Mouse (Mus musculus) liver (tissue): ENCODE results near the gene S100a4.

ENCODE experiments used
- DNase-seq: peaks from one replicate; pipeline ENCODE4 v3.0.0-alpha.2; 2020; ENCODE audit warnings: mixed read lengths

The S100a4 gene

DNA sequence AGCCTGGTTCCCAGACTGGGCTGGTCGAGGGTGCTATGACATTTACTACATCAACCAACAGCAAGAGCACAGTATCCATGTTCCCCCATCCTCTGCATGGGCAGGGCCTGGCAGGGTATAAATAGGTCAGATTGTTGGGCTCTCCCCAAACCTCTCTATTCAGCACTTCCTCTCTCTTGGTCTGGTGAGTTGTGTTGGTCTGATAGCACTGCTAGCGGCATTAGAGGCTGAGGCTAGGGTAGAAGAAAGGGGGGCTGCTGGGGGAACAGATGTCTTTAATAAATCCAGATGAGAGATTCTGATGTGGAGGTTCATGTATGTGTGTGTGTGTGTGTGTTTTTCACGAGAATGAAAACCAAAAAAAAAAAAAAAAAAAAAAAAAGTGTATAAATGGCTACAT is at the start of gene S100a4:
S100a4 (plus strand) TSS at position 149 of the 400 bp plus-strand sequence.
- DNase-seq: no peak

- DNase-seq: no peak
Measured at GRCm38 (mm10) chr3:90555954-90556353, 47.6 kb upstream of the S100a4 start.

DNA sequence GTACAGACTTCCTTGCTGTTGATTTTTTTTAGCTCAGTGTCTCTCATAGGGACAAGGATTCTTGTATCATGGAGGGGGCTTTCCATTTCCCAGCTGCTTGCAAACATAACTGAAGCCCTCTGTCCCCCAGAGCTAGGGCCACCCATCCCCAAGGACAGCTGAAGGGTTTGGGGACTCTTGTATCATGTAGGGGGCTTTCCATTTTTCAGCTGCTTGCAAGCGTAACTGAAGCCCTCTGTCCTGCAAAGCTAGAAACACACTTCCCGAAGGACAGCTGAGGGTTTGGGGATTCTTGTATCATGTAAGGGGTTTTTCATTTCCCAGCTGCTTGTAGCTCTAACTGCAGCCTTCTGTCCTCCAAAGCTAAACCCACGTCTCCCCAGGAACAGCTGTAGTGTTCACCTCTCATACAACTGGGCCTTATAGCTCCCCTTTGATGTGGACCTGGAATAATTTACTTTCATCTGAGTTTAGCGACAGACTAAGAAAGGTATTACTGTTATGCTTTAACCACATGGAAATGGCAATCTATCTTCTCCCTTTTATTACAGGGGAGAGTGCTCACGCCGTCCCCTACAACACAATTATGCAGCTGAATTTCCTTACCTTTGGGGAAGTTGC is 43.5 kb upstream of the S100a4 start, which contains the start of gene S100a3:
S100a3 (plus strand) TSS at position 571 of the 621 bp plus-strand sequence.
- DNase-seq: no peak

- no peak for DNase-seq
Measured at GRCm38 (mm10) chr3:90574691-90575090, 28.9 kb upstream of the S100a4 start.

DNA sequence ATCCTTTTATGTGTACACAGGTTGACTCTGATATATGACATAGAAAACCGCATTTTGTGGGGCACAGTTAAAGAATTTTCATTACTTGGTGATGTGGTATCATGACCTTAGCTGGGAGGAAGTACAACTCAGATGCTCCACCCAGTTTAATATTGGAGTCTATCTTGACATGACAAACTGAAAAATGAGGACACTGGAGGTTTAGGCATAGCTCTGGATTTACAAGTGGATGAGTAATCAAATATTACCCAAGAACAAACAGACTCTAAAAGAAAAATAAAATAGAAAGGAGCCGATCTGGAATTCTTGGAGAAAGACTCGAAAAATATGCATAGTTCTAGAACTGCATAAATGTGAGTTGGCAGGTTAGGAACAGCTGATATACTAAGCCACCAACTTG is 28.3 kb upstream of the S100a4 start:
- DNase-seq: no peak

- no peak for DNase-seq
Measured at GRCm38 (mm10) chr3:90576351-90577001, 27.1 kb upstream of the S100a4 start.

- DNase-seq: no peak
Measured at GRCm38 (mm10) chr3:90579433-90579832, 24.1 kb upstream of the S100a4 start.

GRCm38 (mm10) chr3:90581141-90581540 is 22.4 kb upstream of the S100a4 start:
- DNase-seq: no peak

DNA sequence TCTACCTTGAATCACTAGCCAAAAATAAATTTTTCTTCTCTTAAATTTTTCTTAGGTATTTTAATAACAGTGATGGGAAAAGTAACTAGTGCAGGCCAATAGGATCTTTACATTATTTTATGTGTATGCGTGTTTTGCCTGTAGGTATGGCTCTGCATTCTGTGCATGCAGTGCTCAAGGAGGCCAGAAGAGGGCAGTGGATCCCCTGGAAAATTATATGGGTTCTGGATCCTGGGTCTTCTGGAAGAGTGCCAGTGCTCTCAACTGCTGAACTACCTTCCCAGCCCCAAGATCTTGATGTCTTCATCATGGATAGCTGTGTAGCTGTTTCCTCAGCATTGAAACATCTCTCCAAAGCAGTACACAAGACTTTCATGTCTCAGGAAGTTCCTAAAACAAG is 21.4 kb upstream of the S100a4 start:
- no peak for DNase-seq

DNA sequence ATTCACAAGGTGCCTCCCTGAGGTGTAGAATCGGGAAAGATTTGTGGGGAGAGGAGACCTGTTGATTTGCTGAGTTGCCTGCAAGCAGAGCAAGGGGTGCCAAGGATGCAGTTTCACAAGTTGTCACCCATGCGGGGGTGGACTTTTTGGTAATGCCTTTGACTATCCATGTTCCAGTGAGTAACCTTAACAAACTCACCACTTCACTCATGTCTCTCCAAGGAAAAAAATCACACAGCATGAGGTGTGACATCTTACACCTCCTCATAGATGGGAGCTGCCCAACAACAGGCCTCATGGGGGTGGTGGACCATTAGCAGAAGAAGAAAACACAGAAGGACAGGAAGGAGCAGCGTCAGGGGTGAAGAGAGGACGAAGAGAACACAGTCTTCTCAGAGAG is 21.0 kb upstream of the S100a4 start:
- DNase-seq: no peak

DNA sequence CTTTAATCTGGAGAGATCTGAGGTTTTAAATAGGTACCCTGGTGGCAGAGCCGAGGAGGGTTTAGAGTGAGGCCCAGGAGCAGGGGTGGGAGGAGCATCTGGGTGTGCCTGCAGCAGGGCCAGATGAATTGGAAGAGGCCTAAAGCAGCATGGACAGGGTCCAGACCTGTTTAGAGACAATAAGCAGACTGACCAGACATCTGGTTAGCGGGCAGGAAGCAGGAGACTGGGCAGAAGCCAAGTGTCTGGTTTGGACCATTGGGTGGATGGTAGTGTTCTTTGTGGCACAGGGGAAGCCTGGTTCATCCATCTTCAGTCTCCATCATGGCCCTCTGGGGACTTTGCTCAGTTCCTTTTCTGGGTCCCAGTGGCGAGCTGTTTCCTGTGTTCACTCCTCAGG is 19.7 kb upstream of the S100a4 start:
- no peak for DNase-seq

GRCm38 (mm10) chr3:90585595-90585994 is 18.0 kb upstream of the S100a4 start:
- DNase-seq: peak; percentile 43

GRCm38 (mm10) chr3:90586016-90586643 is 17.4 kb upstream of the S100a4 start:
- no peak for DNase-seq

DNA sequence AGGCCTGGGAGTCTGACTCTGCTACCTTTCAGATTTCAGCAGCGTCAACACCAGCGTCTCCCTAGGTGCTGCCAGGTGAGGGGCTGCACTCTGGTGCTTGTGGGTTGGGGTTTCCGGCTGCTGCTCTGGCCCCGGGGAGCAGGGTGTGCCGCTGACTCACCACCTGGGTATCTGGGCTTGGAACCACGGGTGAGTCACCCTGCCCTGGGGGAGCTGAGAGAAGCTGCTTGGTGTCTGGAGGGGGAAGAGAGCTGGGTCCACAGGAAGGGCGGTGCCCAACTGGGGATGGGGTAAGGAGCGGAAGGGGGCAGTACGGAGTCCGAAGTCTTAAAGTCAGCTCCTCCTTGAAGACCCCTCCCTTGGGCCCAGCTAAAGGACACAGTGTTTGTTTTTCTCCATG is 16.7 kb upstream of the S100a4 start:
- DNase-seq: peak; percentile 43

DNA sequence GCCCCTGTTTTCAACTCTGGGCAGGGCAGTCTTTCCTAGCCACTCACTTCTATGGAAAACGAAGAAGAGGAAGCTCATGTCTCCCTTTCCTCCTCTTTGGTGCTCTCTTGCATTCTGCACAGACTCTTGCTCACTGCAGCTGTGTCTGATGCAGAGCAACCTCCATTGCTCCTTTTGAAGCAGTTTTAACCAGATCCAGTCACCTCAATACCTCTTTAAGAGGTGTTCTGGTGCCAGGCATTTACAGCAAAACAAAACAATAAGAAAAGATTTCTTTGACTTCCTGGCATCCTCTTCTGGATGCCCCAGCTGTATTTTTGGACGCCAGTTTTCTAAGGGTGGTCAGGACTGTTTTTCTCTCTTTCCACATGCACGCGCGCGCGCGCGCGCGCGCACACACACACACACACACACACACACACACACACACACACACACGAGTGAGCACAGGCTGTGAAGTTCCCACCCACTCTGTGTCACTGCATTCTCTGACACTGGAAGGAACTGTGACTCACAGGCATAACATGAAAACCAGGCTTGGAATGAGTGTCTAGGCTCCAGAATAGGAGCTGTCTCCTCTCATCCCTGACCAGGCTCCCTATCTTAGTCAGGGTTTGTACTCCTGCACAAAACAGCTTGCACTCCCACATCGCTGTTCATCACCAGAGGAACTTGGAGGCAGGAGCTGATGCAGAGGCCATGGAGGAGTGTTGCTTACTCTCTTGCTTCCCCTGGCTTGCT is 16.0 kb upstream of the S100a4 start:
- no peak for DNase-seq

DNA sequence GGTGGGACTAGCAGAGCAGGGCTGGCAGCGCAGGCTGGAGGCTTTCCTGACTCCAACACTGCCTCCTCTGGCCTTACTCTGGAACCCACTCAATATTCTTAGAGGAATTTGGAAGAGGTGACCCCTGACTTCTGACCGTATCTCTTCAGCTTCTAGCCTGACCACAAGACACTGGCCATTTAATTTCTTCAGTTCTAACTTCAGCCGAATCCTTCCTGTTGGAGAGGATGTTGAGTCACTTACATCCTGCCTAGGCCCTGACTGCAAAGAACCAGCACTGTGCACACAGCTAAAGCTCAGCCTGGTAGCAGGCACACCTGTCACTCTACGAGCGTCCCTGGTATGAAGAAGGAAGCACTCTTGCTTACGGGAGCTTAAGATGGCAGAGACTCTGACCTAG is 14.2 kb upstream of the S100a4 start:
- no peak for DNase-seq

DNA sequence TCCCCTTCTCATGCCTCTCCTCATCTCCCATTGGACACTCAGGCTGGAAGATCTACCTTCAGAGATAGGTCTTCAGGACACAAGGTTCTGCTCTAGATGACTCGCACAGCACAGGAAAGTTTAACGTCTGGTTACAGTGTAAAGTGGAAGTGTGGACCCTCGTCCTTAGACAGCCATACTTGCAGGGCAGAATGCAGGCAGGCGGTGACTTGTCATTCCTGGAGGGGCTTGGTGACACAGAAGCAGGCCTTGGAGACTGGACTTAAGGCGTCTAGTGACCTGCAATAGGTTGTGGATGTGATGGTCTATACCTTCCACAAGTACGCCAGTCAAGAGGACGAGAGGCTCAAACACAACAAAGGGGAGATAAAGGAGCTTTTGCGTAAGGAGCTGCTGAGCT is 13.6 kb upstream of the S100a4 start, which contains the start of gene S100a2:
S100a2 (plus strand) TSS at position 301 of the 400 bp plus-strand sequence.
- no peak for DNase-seq

DNA sequence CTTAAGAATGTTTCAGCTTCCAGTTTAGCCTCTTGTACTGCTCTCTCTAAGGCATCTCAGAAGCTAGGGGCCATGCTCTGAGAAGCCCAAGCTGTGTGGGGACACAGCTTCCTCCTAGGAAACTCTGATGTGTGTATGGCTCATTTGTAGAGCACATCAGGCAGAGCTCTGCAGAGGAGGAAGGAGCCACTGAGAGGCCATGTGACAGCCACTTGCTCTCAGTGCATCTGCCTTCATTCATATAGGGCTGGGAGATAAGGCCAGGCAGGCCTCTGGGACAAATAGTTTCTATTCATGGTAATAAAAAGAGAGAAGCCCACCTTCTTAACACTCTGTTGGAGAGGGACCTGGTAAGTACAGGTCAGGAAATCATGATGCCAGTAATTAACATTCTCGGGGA is 9.1 kb upstream of the S100a4 start:
- DNase-seq: no peak

DNA sequence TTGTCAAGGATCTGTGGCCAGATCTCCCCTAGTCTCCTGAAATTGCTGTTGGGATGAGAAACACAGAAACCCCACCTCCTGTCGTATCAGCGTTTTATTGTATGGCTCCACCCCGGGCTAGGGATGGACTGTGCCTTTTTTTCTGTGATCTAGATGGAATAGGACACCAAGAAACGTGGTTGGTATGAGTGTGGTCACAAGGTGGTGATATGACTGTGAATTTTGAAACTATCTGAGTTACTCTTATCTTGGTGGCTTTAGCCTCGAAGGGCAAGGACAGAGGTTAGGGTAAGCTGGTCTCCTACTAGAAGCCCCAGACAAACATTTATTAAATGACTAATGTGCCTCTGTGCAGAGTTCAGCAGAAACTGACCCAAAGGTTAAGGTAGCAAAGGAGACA is 8.0 kb upstream of the S100a4 start:
- no peak for DNase-seq

- no peak for DNase-seq
Measured at GRCm38 (mm10) chr3:90596810-90597209, 6.8 kb upstream of the S100a4 start.

- DNase-seq: no peak
Measured at GRCm38 (mm10) chr3:90597736-90598135, 5.8 kb upstream of the S100a4 start.

DNA sequence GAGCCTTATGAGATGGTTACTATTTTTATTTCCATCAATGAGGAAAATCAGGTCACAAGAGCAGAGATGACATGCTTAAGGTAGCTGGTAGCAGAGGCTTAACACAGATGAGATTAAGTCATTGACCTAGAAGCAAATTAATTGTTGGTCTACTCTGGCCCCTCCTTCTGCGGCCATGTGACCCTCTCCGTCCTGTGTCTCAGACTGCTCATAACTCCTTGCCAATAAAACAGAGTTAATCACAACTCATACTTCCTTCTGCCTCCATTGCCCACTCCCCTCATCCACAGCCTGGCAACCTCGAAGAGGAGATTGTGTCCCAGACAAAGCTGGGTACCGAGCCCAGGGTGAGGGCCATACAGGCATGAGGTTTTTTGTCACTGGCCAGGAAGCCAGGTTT is 5.4 kb upstream of the S100a4 start:
- no peak for DNase-seq

GRCm38 (mm10) chr3:90599401-90599800 is 4.2 kb upstream of the S100a4 start:
- no peak for DNase-seq

GRCm38 (mm10) chr3:90600036-90600435 is 3.5 kb upstream of the S100a4 start:
- DNase-seq: no peak
